Mouse (Mus musculus): ENCODE results near the gene Mpv17l. TPM values are rescaled to one million over a fixed set of nuclear protein-coding genes. Genes with fewer than 3 reads are reported as not detected.
"Not testable (repeated sequence)": the region's sequence is repeated elsewhere in the genome, so short reads cannot be mapped to it uniquely, and the experiment has no call there.

The Mpv17l gene
- polyA plus RNA-seq, 1 experiment from 2014 or later = 10.8 TPM

DNA sequence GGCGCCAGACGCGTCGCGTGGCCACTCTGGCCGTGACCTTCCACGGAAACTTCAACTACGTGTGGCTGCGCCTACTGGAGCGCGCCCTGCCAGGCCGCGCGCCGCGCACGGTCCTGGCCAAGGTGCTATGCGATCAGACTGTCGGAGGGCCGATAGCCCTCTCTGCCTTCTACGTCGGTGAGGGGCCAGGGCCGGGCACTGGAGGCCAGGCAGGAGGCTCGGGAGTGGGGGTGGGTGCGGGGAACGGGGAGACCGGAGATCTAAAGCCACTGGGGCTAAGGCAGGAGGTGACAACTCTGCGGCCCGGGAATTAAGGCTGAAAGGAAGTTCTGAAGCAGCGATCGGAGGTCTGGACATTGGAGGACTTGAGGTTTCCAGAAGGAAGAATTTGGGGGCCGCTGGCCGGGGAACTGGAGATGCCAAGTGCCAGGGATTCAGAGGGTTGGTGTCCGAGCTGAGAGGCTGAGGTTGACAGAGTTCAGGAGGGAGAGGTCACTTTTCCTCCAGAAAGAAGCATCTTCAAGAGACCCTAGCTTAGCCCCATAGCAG is 38.0 kb downstream of the Mpv17l start:
- H3K36me3 ChIP-seq = no peaks in the 10 kb centered on the region
- no peaks in the 10 kb centered on the region for H3K9me3 ChIP-seq
- peak overlapping the region; percentile 94 for H3K4me2 ChIP-seq (replicated peaks)
- peak; percentile 91 for ATAC-seq
- no peak overlapping the region for H3K27ac ChIP-seq
- peak overlapping the region; percentile 58 for H3K4me3 ChIP-seq (replicated peaks)
- WGBS = 2% methylated on average over 34 of the region's 34 CpGs
- H3K9ac ChIP-seq = peak overlapping the region; percentile 58
- no peaks in the 10 kb centered on the region for H3K27me3 ChIP-seq (replicated peaks)
- 0 out of 2 replicates have a peak, but pooled peaks cover 5% of the 10 kb centered on the region for H3K4me1 ChIP-seq (replicated peaks)

DNA sequence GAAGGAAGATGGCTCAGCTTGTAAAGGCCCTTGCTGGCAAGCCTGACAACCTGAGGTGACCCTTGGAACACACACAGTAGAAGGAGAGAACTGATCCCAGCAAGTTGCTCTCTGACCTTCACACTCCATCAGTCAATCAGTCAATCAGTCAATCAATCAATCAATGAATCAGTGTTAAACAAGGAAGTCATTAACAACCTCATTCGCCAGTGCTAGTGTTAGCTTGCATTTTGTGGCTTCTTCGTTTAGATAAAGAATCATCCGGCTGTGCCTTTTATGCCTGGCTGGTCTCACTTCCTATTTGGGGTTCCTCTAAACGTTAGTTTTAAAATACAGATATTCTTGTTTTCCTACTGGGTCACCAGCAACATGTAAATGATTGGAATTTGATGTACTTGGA is 41.2 kb downstream of the Mpv17l start:
- Histone ChIP-seq H3K9ac (no peak overlapping the region), H3K27ac (no peak overlapping the region), H3K4me1 (replicated peaks) (0 out of 2 replicates have a peak, but pooled peaks cover 5% of the 10 kb centered on the region), H3K4me3 (replicated peaks) (no peak overlapping the region), H3K4me2 (replicated peaks) (no peak overlapping the region), H3K36me3 (no peaks in the 10 kb centered on the region), H3K9me3 (no peaks in the 10 kb centered on the region), H3K27me3 (replicated peaks) (no peaks in the 10 kb centered on the region)
- WGBS = 44% methylated on average over 4 of the region's 4 CpGs
- no peak for ATAC-seq

DNA sequence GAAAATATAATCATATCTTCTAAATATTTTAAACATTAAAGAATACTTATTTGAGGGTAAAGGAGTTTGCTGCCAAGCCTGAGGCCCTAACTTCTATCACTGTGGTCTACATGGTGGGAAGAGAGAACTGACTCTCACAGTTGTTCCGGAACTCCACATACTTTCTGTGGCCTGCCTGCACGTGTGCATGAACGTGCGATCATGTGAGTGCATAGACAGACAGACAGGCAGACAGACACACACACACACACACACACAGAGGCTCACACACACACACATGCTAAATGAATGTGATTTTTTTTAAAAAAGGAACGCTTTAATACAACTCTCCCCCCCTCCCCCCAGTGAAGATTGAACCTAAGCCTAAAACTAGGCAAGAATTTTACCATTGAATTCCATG is 41.8 kb downstream of the Mpv17l start:
- Histone ChIP-seq H3K9ac (no peak overlapping the region), H3K27me3 (replicated peaks) (no peaks in the 10 kb centered on the region), H3K4me3 (replicated peaks) (no peak overlapping the region), H3K4me2 (replicated peaks) (no peak overlapping the region), H3K4me1 (replicated peaks) (0 out of 2 replicates have a peak, but pooled peaks cover 5% of the 10 kb centered on the region), H3K27ac (no peak overlapping the region), H3K9me3 (no peaks in the 10 kb centered on the region), H3K36me3 (no peaks in the 10 kb centered on the region)
- 74% methylated on average over 5 of the region's 5 CpGs for WGBS
- ATAC-seq = no peak

DNA sequence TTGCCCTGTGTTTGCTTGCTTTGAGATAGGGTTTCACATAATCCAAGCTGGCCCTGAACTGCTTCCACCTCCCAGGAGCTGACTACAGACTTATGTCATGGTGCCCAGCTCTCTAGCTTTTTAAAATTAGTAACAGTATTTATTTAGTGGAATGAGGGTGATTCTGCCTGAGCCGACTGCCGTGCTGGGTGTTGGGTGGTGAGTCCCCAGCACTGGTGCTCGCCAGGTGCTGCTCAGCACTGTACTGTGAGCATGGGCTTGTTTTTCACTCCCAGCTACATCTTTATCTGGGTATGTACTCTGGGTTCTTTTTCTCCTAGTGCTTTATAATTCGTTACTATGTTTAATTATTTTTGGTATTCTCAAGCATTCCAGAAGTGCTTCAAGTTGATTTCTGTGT is 42.2 kb downstream of the Mpv17l start:
- H3K27ac ChIP-seq = no peak overlapping the region
- no peak for ATAC-seq
- H3K4me3 ChIP-seq (replicated peaks) = no peak overlapping the region
- no peak overlapping the region for H3K4me2 ChIP-seq (replicated peaks)
- WGBS = 84% methylated on average over 4 of the region's 4 CpGs
- no peak overlapping the region for H3K9ac ChIP-seq
- no peaks in the 10 kb centered on the region for H3K36me3 ChIP-seq
- H3K4me1 ChIP-seq (replicated peaks) = 0 out of 2 replicates have a peak, but pooled peaks cover 5% of the 10 kb centered on the region
- no peaks in the 10 kb centered on the region for H3K9me3 ChIP-seq
- H3K27me3 ChIP-seq (replicated peaks) = no peaks in the 10 kb centered on the region

DNA sequence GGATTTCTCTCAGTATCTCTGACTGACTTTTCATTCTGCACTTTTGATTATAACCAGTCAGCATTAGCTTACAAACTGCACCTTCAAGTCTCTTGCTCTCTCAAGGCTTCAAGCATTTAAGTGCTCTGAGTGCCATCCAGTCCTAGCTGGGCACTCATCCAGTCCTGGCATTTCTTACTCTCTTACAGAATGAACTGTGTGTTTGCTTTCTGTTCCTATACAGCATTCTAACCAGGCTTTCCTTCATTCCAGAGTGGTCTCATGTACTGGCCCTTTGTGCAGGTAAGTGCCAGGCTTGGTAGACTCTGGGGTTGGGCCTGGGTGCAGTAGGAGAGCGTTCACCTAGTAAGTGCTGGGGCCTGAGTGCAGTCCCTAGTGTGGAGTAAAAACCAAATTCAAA is 43.3 kb downstream of the Mpv17l start:
- H3K9me3 ChIP-seq = no peaks in the 10 kb centered on the region
- H3K9ac ChIP-seq = no peak overlapping the region
- H3K4me3 ChIP-seq (replicated peaks) = no peak overlapping the region
- no peak overlapping the region for H3K4me2 ChIP-seq (replicated peaks)
- 85% methylated on average over 1 of the region's 1 CpGs for WGBS
- ATAC-seq = no peak
- no peak overlapping the region for H3K27ac ChIP-seq
- no peaks in the 10 kb centered on the region for H3K27me3 ChIP-seq (replicated peaks)
- H3K4me1 ChIP-seq (replicated peaks) = no peaks in the 10 kb centered on the region
- no peaks in the 10 kb centered on the region for H3K36me3 ChIP-seq

DNA sequence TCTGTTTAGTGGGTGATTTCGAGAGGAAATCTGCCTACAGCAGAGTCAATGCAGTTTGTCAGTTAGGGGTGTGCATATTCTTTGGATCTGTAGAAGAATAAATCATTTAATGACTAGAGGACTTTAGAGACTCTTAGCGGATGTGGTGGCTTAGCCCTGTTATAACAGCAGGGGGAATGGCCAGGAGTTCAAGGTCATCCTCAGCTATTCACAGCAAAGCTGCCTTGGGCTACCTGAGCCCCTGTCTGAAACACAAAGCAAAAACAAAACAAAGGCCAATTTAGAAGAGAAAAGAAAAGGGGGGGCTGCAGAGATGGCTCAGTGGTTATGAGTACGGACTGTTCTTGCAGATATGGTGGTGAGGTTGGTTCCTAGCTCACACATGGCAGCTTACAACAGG is 48.3 kb downstream of the Mpv17l start:
- ATAC-seq = no peak
- no peaks in the 10 kb centered on the region for H3K9me3 ChIP-seq
- no peak overlapping the region for H3K4me2 ChIP-seq (replicated peaks)
- H3K36me3 ChIP-seq = no peaks in the 10 kb centered on the region
- H3K27me3 ChIP-seq (replicated peaks) = no peaks in the 10 kb centered on the region
- no peak overlapping the region for H3K4me3 ChIP-seq (replicated peaks)
- H3K27ac ChIP-seq = no peak overlapping the region
- H3K9ac ChIP-seq = no peak overlapping the region
- H3K4me1 ChIP-seq (replicated peaks) = no peaks in the 10 kb centered on the region
- 70% methylated on average over 3 of the region's 3 CpGs for WGBS

DNA sequence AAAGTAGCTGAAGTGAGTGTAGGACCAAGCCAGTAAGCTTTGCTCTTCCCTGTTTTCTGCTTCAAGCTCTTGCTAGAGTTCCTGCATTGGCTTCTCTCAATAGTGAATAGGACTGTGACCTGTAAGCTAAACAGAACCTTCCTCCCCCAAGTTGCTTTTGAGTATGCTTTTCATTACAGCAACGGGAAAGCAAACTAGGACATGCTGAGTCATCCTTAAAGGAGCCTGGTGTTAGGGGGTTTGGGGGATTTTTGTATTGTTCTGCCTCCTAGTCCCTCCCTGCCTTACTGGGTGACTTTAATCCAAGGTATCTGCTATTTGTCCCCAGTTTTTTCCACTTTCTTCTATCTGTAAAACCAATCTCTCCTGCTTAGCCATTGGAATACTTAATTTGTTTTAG is 59.1 kb downstream of the Mpv17l start:
- no peaks in the 10 kb centered on the region for H3K9me3 ChIP-seq
- ATAC-seq = no peak
- WGBS = 10% methylated on average over 1 of the region's 1 CpGs
- H3K4me1 ChIP-seq (replicated peaks) = no peaks in the 10 kb centered on the region
- no peak overlapping the region for H3K4me2 ChIP-seq (replicated peaks)
- H3K27me3 ChIP-seq (replicated peaks) = no peaks in the 10 kb centered on the region
- H3K4me3 ChIP-seq (replicated peaks) = no peak overlapping the region
- H3K36me3 ChIP-seq = no peaks in the 10 kb centered on the region
- no peak overlapping the region for H3K9ac ChIP-seq
- H3K27ac ChIP-seq = no peak overlapping the region

DNA sequence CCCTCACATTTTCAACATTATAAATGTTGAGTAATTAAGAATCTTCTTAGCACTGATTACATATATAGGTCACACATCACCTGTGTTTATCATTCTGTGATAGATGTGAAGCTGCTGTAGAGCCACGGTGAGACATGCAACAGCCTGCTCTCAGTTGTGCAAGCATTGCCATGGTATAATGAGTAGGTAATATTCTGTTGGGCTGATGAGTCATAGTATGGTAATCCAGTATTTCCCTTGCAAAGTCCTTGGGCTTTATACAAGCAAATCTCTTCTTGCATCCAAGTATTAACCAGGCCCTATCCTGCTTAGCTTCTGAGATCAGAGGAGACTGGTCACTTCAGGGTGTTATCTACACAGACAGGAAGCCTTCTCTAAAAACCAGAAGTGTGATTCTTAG is 66.1 kb downstream of the Mpv17l start:
- no peaks in the 10 kb centered on the region for H3K9me3 ChIP-seq
- H3K36me3 ChIP-seq = no peaks in the 10 kb centered on the region
- ATAC-seq = no peak
- 60% methylated on average over 1 of the region's 1 CpGs for WGBS
- no peak overlapping the region for H3K9ac ChIP-seq
- no peaks in the 10 kb centered on the region for H3K27me3 ChIP-seq (replicated peaks)
- no peaks in the 10 kb centered on the region for H3K4me1 ChIP-seq (replicated peaks)
- no peak overlapping the region for H3K4me3 ChIP-seq (replicated peaks)
- no peak overlapping the region for H3K4me2 ChIP-seq (replicated peaks)
- no peak overlapping the region for H3K27ac ChIP-seq

DNA sequence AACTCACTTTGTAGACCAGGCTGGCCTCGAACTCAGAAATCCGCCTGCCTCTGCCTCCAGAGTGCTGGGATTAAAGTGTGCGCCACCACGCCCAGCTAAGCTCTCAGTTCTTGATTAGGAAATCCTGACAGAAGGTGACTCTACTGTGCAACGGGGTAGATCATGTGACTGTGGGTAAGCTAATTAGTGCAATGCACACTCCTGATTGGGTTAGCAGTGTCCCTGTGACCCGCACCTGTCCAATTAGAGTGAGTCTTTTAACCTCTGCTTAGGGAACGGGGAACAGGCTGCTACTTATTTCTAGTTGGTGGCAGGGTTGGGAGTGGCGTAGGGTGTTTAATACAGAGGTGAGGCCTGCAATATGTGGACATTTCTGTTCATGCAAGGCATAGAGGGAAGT is 69.1 kb downstream of the Mpv17l start:
- H3K9me3 ChIP-seq = no peaks in the 10 kb centered on the region
- H3K36me3 ChIP-seq = no peaks in the 10 kb centered on the region
- no peak overlapping the region for H3K4me3 ChIP-seq (replicated peaks)
- H3K27me3 ChIP-seq (replicated peaks) = no peaks in the 10 kb centered on the region
- no peak overlapping the region for H3K4me2 ChIP-seq (replicated peaks)
- no peak for ATAC-seq
- no peak overlapping the region for H3K9ac ChIP-seq
- 94% methylated on average over 8 of the region's 8 CpGs for WGBS
- H3K4me1 ChIP-seq (replicated peaks) = no peaks in the 10 kb centered on the region
- no peak overlapping the region for H3K27ac ChIP-seq

DNA sequence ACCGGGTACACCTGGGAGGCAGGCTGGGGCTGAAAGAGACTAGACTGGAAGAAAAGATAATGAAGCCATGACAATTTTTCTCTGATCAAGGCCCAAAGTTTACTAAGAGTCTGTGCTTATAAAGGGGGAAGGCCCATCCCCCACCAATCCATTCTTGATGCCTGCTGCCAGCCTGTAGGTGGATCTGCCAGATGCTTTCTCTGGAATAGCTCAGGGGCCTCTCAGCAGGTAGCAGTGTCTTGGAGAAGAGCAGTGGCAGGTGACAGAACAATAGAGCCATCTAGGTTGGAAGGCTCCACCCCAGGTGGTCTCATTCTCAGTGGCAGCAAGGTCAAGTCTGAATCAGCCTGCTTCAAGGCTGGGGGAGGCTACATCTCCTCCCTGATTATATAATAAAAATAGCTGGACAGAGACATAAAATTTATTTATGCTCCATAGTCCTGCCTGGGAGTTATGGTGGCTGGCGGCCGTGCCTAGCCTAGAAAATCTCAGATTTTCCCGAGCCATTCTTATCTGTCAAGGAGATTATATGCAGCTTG is 73.5 kb downstream of the Mpv17l start:
- ATAC-seq = not testable (repeated sequence)
- 77% methylated on average over 4 of the region's 4 CpGs for WGBS

DNA sequence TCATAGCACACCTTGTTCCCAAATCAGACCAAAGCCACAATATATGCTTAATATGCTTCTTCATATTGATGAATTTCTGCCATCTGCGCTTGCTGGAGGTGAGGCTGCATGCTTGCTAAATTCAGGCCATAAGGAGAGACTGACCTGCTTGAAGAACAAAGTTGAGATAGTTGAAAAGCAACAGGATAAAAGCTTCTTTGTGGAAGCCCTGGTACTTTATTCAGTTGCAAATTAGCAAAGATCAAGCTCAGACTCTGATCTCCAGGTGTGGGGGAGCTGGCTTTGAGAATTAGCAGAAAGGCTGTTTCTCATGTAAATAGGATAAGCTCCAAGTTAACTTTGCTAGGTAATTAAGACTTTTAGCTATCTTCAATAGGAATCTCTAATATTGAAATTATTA is 74.1 kb downstream of the Mpv17l start:
- H3K9ac ChIP-seq; ATAC-seq; H3K36me3 ChIP-seq; H3K4me3 ChIP-seq (replicated peaks); H3K4me1 ChIP-seq (replicated peaks); H3K9me3 ChIP-seq; H3K4me2 ChIP-seq (replicated peaks); H3K27ac ChIP-seq; H3K27me3 ChIP-seq (replicated peaks): not testable (repeated sequence)
- 62% methylated on average over 1 of the region's 1 CpGs for WGBS

More for the DNA sequence above, 73.5 kb downstream of the Mpv17l start:
- not testable (repeated sequence) for H3K4me3 ChIP-seq (replicated peaks); H3K4me1 ChIP-seq (replicated peaks); H3K9me3 ChIP-seq; H3K27ac ChIP-seq; H3K4me2 ChIP-seq (replicated peaks); H3K36me3 ChIP-seq; H3K27me3 ChIP-seq (replicated peaks); H3K9ac ChIP-seq

DNA sequence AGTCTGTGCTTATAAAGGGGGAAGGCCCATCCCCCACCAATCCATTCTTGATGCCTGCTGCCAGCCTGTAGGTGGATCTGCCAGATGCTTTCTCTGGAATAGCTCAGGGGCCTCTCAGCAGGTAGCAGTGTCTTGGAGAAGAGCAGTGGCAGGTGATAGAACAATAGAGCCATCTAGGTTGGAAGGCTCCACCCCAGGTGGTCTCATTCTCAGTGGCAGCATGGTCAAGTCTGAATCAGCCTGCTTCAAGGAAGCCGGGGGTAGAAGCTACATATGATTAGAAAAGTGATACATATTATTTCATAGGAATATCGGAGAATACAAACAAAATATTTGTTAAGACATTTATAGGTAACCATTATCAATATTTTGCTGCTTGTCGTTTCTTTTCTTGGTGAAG is 78.8 kb downstream of the Mpv17l start:
- H3K36me3 ChIP-seq; H3K27me3 ChIP-seq (replicated peaks); ATAC-seq; H3K9me3 ChIP-seq; H3K4me3 ChIP-seq (replicated peaks); H3K4me2 ChIP-seq (replicated peaks); H3K4me1 ChIP-seq (replicated peaks); H3K27ac ChIP-seq; H3K9ac ChIP-seq: not testable (repeated sequence)
- WGBS = 81% methylated on average over 3 of the region's 3 CpGs

DNA sequence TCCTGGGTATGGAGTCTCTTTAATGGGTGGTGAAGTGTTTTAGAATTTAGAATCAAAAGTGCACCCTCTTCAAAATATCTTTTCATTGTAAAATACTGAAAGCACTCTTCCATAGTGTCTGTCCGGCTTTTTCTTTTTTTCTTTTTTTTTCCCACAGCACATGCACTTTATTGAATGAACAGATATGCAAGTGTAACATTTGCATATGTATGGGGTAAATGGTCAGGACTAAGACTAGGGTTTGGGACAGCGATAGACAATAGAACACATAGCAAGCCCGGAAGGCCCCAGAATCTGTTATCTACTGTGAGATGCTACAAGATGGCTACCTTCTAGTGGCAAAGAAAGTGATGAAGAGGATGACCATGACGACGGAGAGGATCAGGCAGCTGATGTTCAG is 80.2 kb downstream of the Mpv17l start:
- Histone ChIP-seq H3K4me1 (replicated peaks) (peaks cover 7% of the 10 kb centered on the region; the same call in 1 of the 2 replicates), H3K4me3 (replicated peaks) (no peak overlapping the region), H3K27ac (no peak overlapping the region), H3K27me3 (replicated peaks) (no peaks in the 10 kb centered on the region), H3K36me3 (no peaks in the 10 kb centered on the region), H3K9ac (no peak overlapping the region), H3K4me2 (replicated peaks) (no peak overlapping the region), H3K9me3 (no peaks in the 10 kb centered on the region)
- ATAC-seq = no peak
- 92% methylated on average over 5 of the region's 5 CpGs for WGBS

Measured in intestine, embryonic 15.5 days (tissue).